Mouse (Mus musculus) midbrain, embryonic 10.5 days (tissue): Measurements from ENCODE around the gene Carns1. TPM values are rescaled to one million over a fixed set of nuclear protein-coding genes. Genes with fewer than 3 reads are reported as not detected.

ENCODE experiments used
- DNase-seq: peaks from one replicate; pipeline ENCODE4 v3.0.0-alpha.2; 2017; ENCODE audit warnings: low spot score
- H3K27ac ChIP-seq: fragments of 300-500 bp; sonication (generic); replicated peaks from 2 replicates; pipeline ENCODE4 v1.5.1; 2016; ENCODE audit warnings: mild to moderate bottlenecking
- H3K27me3 ChIP-seq: fragments of 300-500 bp; sonication (generic); 2 replicates; pipeline ENCODE4 v1.6.1; 2016; ENCODE audit warnings: low read depth, mild to moderate bottlenecking; ENCODE audit not compliant: poor library complexity, severe bottlenecking
- H3K36me3 ChIP-seq: fragments of 300-500 bp; sonication (generic); 2 replicates; pipeline ENCODE4 v1.6.1; 2016; ENCODE audit warnings: mild to moderate bottlenecking, moderate library complexity
- H3K4me1 ChIP-seq: fragments of 300-500 bp; sonication (generic); 2 replicates; pipeline ENCODE4 v1.6.1; 2016
- H3K4me3 ChIP-seq: fragments of 300-500 bp; sonication (generic); 2 replicates; pipeline ENCODE4 v1.5.1; 2016; ENCODE audit warnings: mild to moderate bottlenecking, moderate library complexity
- H3K9me3 ChIP-seq: fragments of 300-500 bp; sonication (generic); replicated peaks from 2 replicates; pipeline ENCODE4 v1.6.1; 2016; ENCODE audit warnings: mild to moderate bottlenecking
- WGBS: fragments of 180-500 bp; shearing (Covaris S2); methylation state at CpG from one replicate; pipeline ENCODE4 v1.1.7; 2016; 5-methylcytosine and 5-hydroxymethylcytosine counted together
- polyA plus RNA-seq: library from polyadenylated mRNA; unstranded; fragments of >200 nt; fragmentation: Nextera tagmentation; extraction: Ambion mirVana; gene quantifications from 2 replicates; pipeline ENCODE4 v1.2.1, GENCODE M21; 2016

Gene Carns1
- polyA plus RNA-seq, 1 experiment from 2014 or later: 2.8 TPM

GRCm38 (mm10) chr19:4196048-4196447 is 20.8 kb upstream of the Carns1 start:
- Histone ChIP-seq H3K27me3 (no peaks in the 10 kb centered on the region), H3K4me3 (no peak overlapping the region), H3K27ac (no peak overlapping the region), H3K9me3 (no peaks in the 10 kb centered on the region), H3K4me1 (peaks cover 52% of the 10 kb centered on the region), H3K36me3 (peaks cover 76% of the 10 kb centered on the region)
- DNase-seq: no peak
- 82% methylated on average over 2 of the region's 2 CpGs for WGBS

GRCm38 (mm10) chr19:4194776-4195650 is 19.7 kb upstream of the Carns1 start:
- H3K36me3 ChIP-seq: peaks cover 70% of the 10 kb centered on the region
- 0 out of 2 replicates have a peak overlapping the region, but pooled peaks have one; percentile 14 for H3K4me3 ChIP-seq
- DNase-seq: no peak
- no peak overlapping the region for H3K27ac ChIP-seq
- 84% methylated on average over 12 of the region's 12 CpGs for WGBS
- H3K27me3 ChIP-seq: no peaks in the 10 kb centered on the region
- H3K4me1 ChIP-seq: peaks cover 48% of the 10 kb centered on the region
- H3K9me3 ChIP-seq: no peaks in the 10 kb centered on the region

- H3K4me3 ChIP-seq: 0 out of 2 replicates have a peak overlapping the region, but pooled peaks have one; percentile 14
- no peak overlapping the region for H3K27ac ChIP-seq
- no peaks in the 10 kb centered on the region for H3K27me3 ChIP-seq
- peaks cover 44% of the 10 kb centered on the region for H3K4me1 ChIP-seq
- peaks cover 62% of the 10 kb centered on the region for H3K36me3 ChIP-seq
- WGBS: 90% methylated on average over 8 of the region's 8 CpGs
- no peak for DNase-seq
- no peaks in the 10 kb centered on the region for H3K9me3 ChIP-seq
These were observed 18.9 kb upstream of the Carns1 start for GRCm38 (mm10) chr19:4194021-4194724.

GRCm38 (mm10) chr19:4193129-4193528 is 17.9 kb upstream of the Carns1 start:
- Histone ChIP-seq H3K4me1 (peaks cover 44% of the 10 kb centered on the region), H3K9me3 (no peaks in the 10 kb centered on the region), H3K27ac (peak overlapping the region; percentile 97), H3K36me3 (peaks cover 52% of the 10 kb centered on the region), H3K4me3 (peak overlapping the region; percentile 96), H3K27me3 (no peaks in the 10 kb centered on the region)
- WGBS: 72% methylated on average over 6 of the region's 6 CpGs
- DNase-seq: no peak

- peaks cover 44% of the 10 kb centered on the region for H3K4me1 ChIP-seq
- peaks cover 44% of the 10 kb centered on the region for H3K36me3 ChIP-seq
- under 1% methylated on average over 52 of the region's 52 CpGs for WGBS
- H3K27ac ChIP-seq: peak overlapping the region; percentile 97
- peak overlapping the region; percentile 96 for H3K4me3 ChIP-seq
- no peaks in the 10 kb centered on the region for H3K9me3 ChIP-seq
- H3K27me3 ChIP-seq: no peaks in the 10 kb centered on the region
- DNase-seq: no peak
These were observed 17.1 kb upstream of the Carns1 start for GRCm38 (mm10) chr19:4192251-4192985.

- DNase-seq: peak; percentile 97
- Histone ChIP-seq H3K9me3 (no peaks in the 10 kb centered on the region), H3K4me1 (peaks cover 41% of the 10 kb centered on the region), H3K27me3 (no peaks in the 10 kb centered on the region), H3K36me3 (peaks cover 37% of the 10 kb centered on the region), H3K4me3 (peak within 1 kb of the TSS; percentile 96), H3K27ac (peak within 1 kb of the TSS; percentile 97)
- 8% methylated on average over 37 of the region's 47 CpGs for WGBS
These were observed 16.4 kb upstream of the Carns1 start, which contains the start of gene Ppp1ca for GRCm38 (mm10) chr19:4191528-4192250. Gene Ppp1ca, plus strand, starts transcription at chr19:4192065.

GRCm38 (mm10) chr19:4190831-4191334 is 15.6 kb upstream of the Carns1 start, which contains the start of gene Tbc1d10c:
Gene Tbc1d10c, minus strand, starts transcription at chr19:4191284.
- 76% methylated on average over 4 of the region's 4 CpGs for WGBS
- Histone ChIP-seq H3K4me1 (peaks cover 34% of the 10 kb centered on the region), H3K9me3 (no peaks in the 10 kb centered on the region), H3K27ac (peak within 1 kb of the TSS; percentile 97), H3K4me3 (peak within 1 kb of the TSS; percentile 96), H3K27me3 (no peaks in the 10 kb centered on the region), H3K36me3 (peaks cover 29% of the 10 kb centered on the region)
- DNase-seq: no peak

GRCm38 (mm10) chr19:4189051-4189620 is 13.9 kb upstream of the Carns1 start:
- peaks cover 12% of the 10 kb centered on the region for H3K36me3 ChIP-seq
- no peak overlapping the region for H3K4me3 ChIP-seq
- peaks cover 38% of the 10 kb centered on the region for H3K4me1 ChIP-seq
- no peaks in the 10 kb centered on the region for H3K9me3 ChIP-seq
- no peak overlapping the region for H3K27ac ChIP-seq
- 87% methylated on average over 12 of the region's 12 CpGs for WGBS
- DNase-seq: no peak
- no peaks in the 10 kb centered on the region for H3K27me3 ChIP-seq

- 78% methylated on average over 3 of the region's 3 CpGs for WGBS
- Histone ChIP-seq H3K36me3 (no peaks in the 10 kb centered on the region), H3K27ac (no peak overlapping the region), H3K27me3 (no peaks in the 10 kb centered on the region), H3K4me1 (peaks cover 26% of the 10 kb centered on the region), H3K4me3 (no peak overlapping the region), H3K9me3 (no peaks in the 10 kb centered on the region)
- no peak for DNase-seq
These were observed 12.0 kb upstream of the Carns1 start for GRCm38 (mm10) chr19:4187303-4187702.

- H3K9me3 ChIP-seq: no peaks in the 10 kb centered on the region
- DNase-seq: no peak
- no peak overlapping the region for H3K27ac ChIP-seq
These were observed 10.0 kb upstream of the Carns1 start for GRCm38 (mm10) chr19:4184976-4185975.

More at GRCm38 (mm10) chr19:4184976-4185975, 10.0 kb upstream of the Carns1 start:
- Histone ChIP-seq H3K4me3 (no peak overlapping the region), H3K4me1 (peaks cover 16% of the 10 kb centered on the region), H3K36me3 (no peaks in the 10 kb centered on the region), H3K27me3 (no peaks in the 10 kb centered on the region)
- WGBS: 63% methylated on average over 15 of the region's 15 CpGs
